Mouse (Mus musculus) lung, embryonic 14.5 days (tissue): ENCODE data around the gene Atf1. TPM values are rescaled to one million over a fixed set of nuclear protein-coding genes. Genes with fewer than 3 reads are reported as not detected.

ENCODE experiments used
- ATAC-seq: fragments of 200-750 bp; cut with Nextera tagmentation; 2 replicates; pipeline ENCODE4 v1.8.0; 2017; ENCODE audit warnings: mild to moderate bottlenecking, moderate TSS enrichment, moderate library complexity; ENCODE audit not compliant: insufficient read depth
- DNase-seq: peaks from one replicate; pipeline ENCODE4 v3.0.0-alpha.2; 2015
- H3K27ac ChIP-seq: fragments of 300-500 bp; sonication (generic); 2 replicates; pipeline ENCODE4 v1.5.1; 2014; ENCODE audit warnings: low read depth, mild to moderate bottlenecking, moderate library complexity
- H3K27me3 ChIP-seq: fragments of 300-500 bp; sonication (generic); 2 replicates; pipeline ENCODE4 v1.6.1; 2014; ENCODE audit warnings: low read length, control low read depth; ENCODE audit not compliant: insufficient read depth
- H3K36me3 ChIP-seq: fragments of 300-500 bp; sonication (generic); 2 replicates; pipeline ENCODE4 v1.6.1; 2014; ENCODE audit warnings: control low read depth; ENCODE audit not compliant: insufficient read depth
- H3K4me1 ChIP-seq: fragments of 300-500 bp; sonication (generic); 2 replicates; pipeline ENCODE4 v1.6.1; 2014; ENCODE audit warnings: antibody characterized with exemption, control low read depth; ENCODE audit not compliant: insufficient read depth
- H3K4me2 ChIP-seq: fragments of 300-500 bp; sonication (generic); 2 replicates; pipeline ENCODE4 v1.6.1; 2014; ENCODE audit warnings: mild to moderate bottlenecking
- H3K4me3 ChIP-seq: fragments of 300-500 bp; sonication (generic); 2 replicates; pipeline ENCODE4 v1.5.1; 2014; ENCODE audit warnings: low read depth, low read length
- H3K9ac ChIP-seq: fragments of 300-500 bp; sonication (generic); 2 replicates; pipeline ENCODE4 v1.6.1; 2014
- H3K9me3 ChIP-seq: fragments of 300-500 bp; sonication (generic); 2 replicates; pipeline ENCODE4 v1.6.1; 2016; ENCODE audit warnings: low read depth, low read length, control low read depth
- CTCF ChIP-seq: IDR thresholded peaks from 2 replicates; pipeline ENCODE4 v1.5.1; 2016; ENCODE audit warnings: antibody characterized with exemption, low read depth
- WGBS: fragments of 180-500 bp; shearing (Covaris S2); extraction: QIAGEN DNeasy Blood & Tissue Kit; methylation state at CpG from one replicate; pipeline ENCODE4 v1.1.7; 2014; 5-methylcytosine and 5-hydroxymethylcytosine counted together
- polyA plus RNA-seq: library from polyadenylated mRNA; unstranded; fragments of >200 nt; fragmentation: Nextera tagmentation; extraction: Ambion mirVana; gene quantifications from 2 replicates; pipeline ENCODE4 v1.2.1, GENCODE M21; 2014

Gene Atf1
- polyA plus RNA-seq, 1 experiment from 2014 or later: 56.9 TPM

GRCm38 (mm10) chr15:100215092-100215491 is 12.5 kb upstream of the Atf1 start:
- WGBS: 93% methylated on average over 11 of the region's 11 CpGs
- no peaks in the 10 kb centered on the region for H3K27me3 ChIP-seq
- no peak overlapping the region for H3K4me3 ChIP-seq
- no peaks in the 10 kb centered on the region for H3K9me3 ChIP-seq
- H3K9ac ChIP-seq: no peak overlapping the region
- H3K36me3 ChIP-seq: peaks cover 63% of the 10 kb centered on the region
- H3K27ac ChIP-seq: no peak overlapping the region
- DNase-seq: no peak
- TF ChIP-seq CTCF: no peak
- no peaks in the 10 kb centered on the region for H3K4me1 ChIP-seq
- H3K4me2 ChIP-seq: no peak overlapping the region
- no peak for ATAC-seq

DNA sequence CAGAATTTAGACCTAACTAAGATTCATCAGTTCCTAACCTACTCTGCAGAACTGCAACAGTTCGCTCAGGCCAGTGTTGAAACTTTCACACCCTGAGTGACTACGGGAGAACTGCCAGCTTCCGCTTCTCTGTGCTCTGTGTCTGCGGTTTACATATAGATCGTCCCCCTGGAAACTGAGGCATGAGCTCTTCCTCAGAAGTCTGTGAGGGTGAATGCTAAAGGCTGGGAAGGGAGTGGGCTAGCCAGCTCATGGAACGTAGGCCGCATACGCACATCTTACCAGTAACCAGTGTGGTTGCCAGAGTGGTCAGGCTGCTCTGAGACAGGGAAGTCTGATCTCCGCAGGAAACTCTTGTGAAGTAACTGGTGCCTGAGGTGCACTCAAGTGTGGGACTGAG is 11.4 kb upstream of the Atf1 start:
- Histone ChIP-seq H3K27ac (no peak overlapping the region), H3K9me3 (no peaks in the 10 kb centered on the region), H3K9ac (no peak overlapping the region), H3K4me1 (no peaks in the 10 kb centered on the region), H3K4me2 (no peak overlapping the region), H3K36me3 (peaks cover 52% of the 10 kb centered on the region), H3K4me3 (no peak overlapping the region), H3K27me3 (no peaks in the 10 kb centered on the region)
- TF ChIP-seq CTCF: no peak
- ATAC-seq (no peak), DNase-seq (no peak)
- 90% methylated on average over 9 of the region's 9 CpGs for WGBS

GRCm38 (mm10) chr15:100218018-100218417 is 9.6 kb upstream of the Atf1 start:
- Histone ChIP-seq H3K4me3 (no peak overlapping the region), H3K4me1 (no peaks in the 10 kb centered on the region), H3K27me3 (no peaks in the 10 kb centered on the region), H3K36me3 (peaks cover 34% of the 10 kb centered on the region), H3K9ac (no peak overlapping the region), H3K27ac (no peak overlapping the region), H3K4me2 (no peak overlapping the region), H3K9me3 (peaks cover 8% of the 10 kb centered on the region; the same call in 1 of the 2 replicates)
- DNase-seq (no peak), ATAC-seq (no peak)
- TF ChIP-seq CTCF: no peak
- WGBS: 89% methylated on average over 3 of the region's 3 CpGs

- no peak for DNase-seq
- WGBS: 59% methylated on average over 1 of the region's 1 CpGs
- no peak for ATAC-seq
These were observed 8.2 kb upstream of the Atf1 start for GRCm38 (mm10) chr15:100219396-100219795.

DNA sequence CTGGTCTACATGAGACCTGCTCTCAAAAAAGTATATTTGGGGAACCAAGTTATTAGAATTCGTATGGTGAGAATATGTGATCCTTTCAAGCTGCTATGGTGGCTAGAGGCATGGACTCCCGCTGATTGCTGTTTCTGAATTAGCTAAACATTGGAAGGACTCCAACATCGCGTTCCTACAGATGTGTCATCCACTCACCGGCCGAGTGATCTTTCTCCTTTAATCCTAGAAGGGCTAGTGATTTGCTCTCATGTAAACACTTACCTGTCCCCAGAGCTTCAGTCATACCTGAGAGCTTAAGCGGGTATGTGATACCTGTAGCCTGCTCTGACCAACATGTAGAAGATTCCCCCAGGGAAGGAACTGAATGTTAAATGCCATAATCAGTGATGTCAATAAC is 6.7 kb upstream of the Atf1 start:
- Histone ChIP-seq H3K4me1 (no peaks in the 10 kb centered on the region), H3K27ac (no peak overlapping the region), H3K9me3 (peaks cover 10% of the 10 kb centered on the region; the same call in 1 of the 2 replicates), H3K4me2 (no peak overlapping the region), H3K36me3 (peaks cover 7% of the 10 kb centered on the region), H3K4me3 (no peak overlapping the region), H3K27me3 (no peaks in the 10 kb centered on the region), H3K9ac (no peak overlapping the region)
- 60% methylated on average over 7 of the region's 7 CpGs for WGBS
- ATAC-seq: no peak
- no peak for TF ChIP-seq CTCF
- no peak for DNase-seq

More at GRCm38 (mm10) chr15:100219396-100219795, 8.2 kb upstream of the Atf1 start:
- Histone ChIP-seq H3K9ac (no peak overlapping the region), H3K4me2 (no peak overlapping the region), H3K4me3 (no peak overlapping the region), H3K27me3 (no peaks in the 10 kb centered on the region), H3K4me1 (no peaks in the 10 kb centered on the region), H3K27ac (no peak overlapping the region), H3K36me3 (peaks cover 22% of the 10 kb centered on the region), H3K9me3 (peaks cover 10% of the 10 kb centered on the region; the same call in 1 of the 2 replicates)
- no peak for TF ChIP-seq CTCF

DNA sequence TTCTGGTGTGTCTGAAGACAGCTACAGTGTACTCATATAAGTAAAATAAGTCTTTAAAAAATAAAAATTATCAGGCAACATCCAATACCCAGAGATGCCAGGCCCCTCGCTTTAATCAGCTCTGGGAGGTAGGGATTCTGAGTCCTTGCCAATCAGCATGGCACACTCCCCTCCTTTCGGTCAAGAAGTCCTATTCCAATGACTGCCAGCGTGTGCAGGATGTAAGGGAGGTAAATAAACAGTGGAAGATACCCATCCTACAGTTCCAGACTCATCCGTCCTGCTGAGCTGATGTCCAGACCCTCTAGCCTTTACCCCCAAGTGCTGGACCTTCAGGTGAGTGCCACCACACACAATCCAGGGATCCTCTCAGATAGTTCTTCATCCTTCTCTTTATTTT is 2.2 kb upstream of the Atf1 start:
- no peaks in the 10 kb centered on the region for H3K36me3 ChIP-seq
- no peak for TF ChIP-seq CTCF
- no peak overlapping the region for H3K27ac ChIP-seq
- H3K4me3 ChIP-seq: no peak overlapping the region
- H3K4me1 ChIP-seq: 0 out of 2 replicates have a peak, but pooled peaks cover 5% of the 10 kb centered on the region
- 89% methylated on average over 4 of the region's 4 CpGs for WGBS
- ATAC-seq (no peak), DNase-seq (no peak)
- H3K9me3 ChIP-seq: peaks cover 10% of the 10 kb centered on the region; the same call in 1 of the 2 replicates
- no peak overlapping the region for H3K4me2 ChIP-seq
- H3K27me3 ChIP-seq: no peaks in the 10 kb centered on the region
- H3K9ac ChIP-seq: no peak overlapping the region

DNA sequence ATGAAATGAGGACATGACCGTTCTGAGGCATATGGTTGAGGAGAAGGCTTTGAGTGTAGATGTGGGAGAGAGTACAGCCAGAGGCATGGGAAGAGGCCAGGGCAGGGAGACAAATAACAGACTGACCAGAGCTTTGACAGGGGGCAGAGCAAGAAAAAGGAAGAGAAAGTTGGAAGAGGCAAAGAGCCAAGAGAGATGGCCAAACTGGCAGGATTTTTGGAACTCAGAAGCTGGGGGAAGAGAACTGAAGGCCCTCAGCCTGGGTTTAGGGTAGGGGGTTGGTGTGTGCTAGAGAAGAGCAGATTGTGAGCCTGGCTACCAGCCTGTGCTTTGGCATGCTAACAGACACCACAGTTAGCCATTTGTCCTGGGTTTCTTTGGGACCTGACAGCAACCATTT is 1.7 kb upstream of the Atf1 start:
- no peak for DNase-seq
- no peak overlapping the region for H3K4me2 ChIP-seq
- ATAC-seq: no peak
- peaks cover 10% of the 10 kb centered on the region; the same call in 1 of the 2 replicates for H3K9me3 ChIP-seq
- no peak overlapping the region for H3K4me3 ChIP-seq
- WGBS: 87% methylated on average over 1 of the region's 1 CpGs
- TF ChIP-seq CTCF: no peak
- H3K27me3 ChIP-seq: no peaks in the 10 kb centered on the region
- no peaks in the 10 kb centered on the region for H3K36me3 ChIP-seq
- no peak overlapping the region for H3K27ac ChIP-seq
- no peak overlapping the region for H3K9ac ChIP-seq
- 0 out of 2 replicates have a peak, but pooled peaks cover 5% of the 10 kb centered on the region for H3K4me1 ChIP-seq
